Mouse (Mus musculus) midbrain, postnatal 0 days (tissue): ENCODE data around the gene Tnfrsf12a. TPM values are rescaled to one million over a fixed set of nuclear protein-coding genes. Genes with fewer than 3 reads are reported as not detected.
A peak's percentile ranks its signal among the peaks of the same experiment; 100 is the strongest.

ENCODE experiments used
- ATAC-seq: fragments of 200-750 bp; cut with Nextera tagmentation; 2 replicates; pipeline ENCODE4 v1.8.0; 2017; ENCODE audit warnings: moderate number of reproducible peaks, mild to moderate bottlenecking, moderate TSS enrichment, moderate library complexity; ENCODE audit not compliant: low FRiP score
- DNase-seq: peaks from one replicate; pipeline ENCODE4 v3.0.0-alpha.2; 2015; ENCODE audit warnings: low spot score
- H3K27ac ChIP-seq: fragments of 300-500 bp; sonication (generic); 2 replicates; pipeline ENCODE4 v1.5.1; 2014; ENCODE audit warnings: low read depth, mild to moderate bottlenecking, low read length, mixed read lengths
- H3K27me3 ChIP-seq: fragments of 300-500 bp; sonication (generic); 2 replicates; pipeline ENCODE4 v1.6.1; 2014; ENCODE audit warnings: low read length, control low read depth, mixed read lengths; ENCODE audit not compliant: insufficient read depth
- H3K36me3 ChIP-seq: fragments of 300-500 bp; sonication (generic); 2 replicates; pipeline ENCODE4 v1.6.1; 2014; ENCODE audit warnings: low read length, control low read depth, mixed read lengths; ENCODE audit not compliant: insufficient read depth
- H3K4me1 ChIP-seq: fragments of 300-500 bp; sonication (generic); 2 replicates; pipeline ENCODE4 v1.6.1; 2014; ENCODE audit warnings: mild to moderate bottlenecking, control low read depth, antibody characterized with exemption, low read length, mixed read lengths; ENCODE audit not compliant: insufficient read depth
- H3K4me2 ChIP-seq: fragments of 300-500 bp; sonication (generic); 2 replicates; pipeline ENCODE4 v1.6.1; 2014; ENCODE audit warnings: low read depth, mild to moderate bottlenecking, low read length, mixed read lengths; ENCODE audit not compliant: poor library complexity, severe bottlenecking
- H3K4me3 ChIP-seq: fragments of 300-500 bp; sonication (generic); 2 replicates; pipeline ENCODE4 v1.5.1; 2014; ENCODE audit warnings: low read depth, mild to moderate bottlenecking, low read length, moderate library complexity
- H3K9ac ChIP-seq: fragments of 300-500 bp; sonication (generic); replicated peaks from 2 replicates; pipeline ENCODE4 v1.6.1; 2014; ENCODE audit warnings: mild to moderate bottlenecking, low read length, moderate library complexity, mixed read lengths; ENCODE audit not compliant: poor library complexity, severe bottlenecking
- H3K9me3 ChIP-seq: fragments of 300-500 bp; sonication (generic); 2 replicates; pipeline ENCODE4 v1.6.1; 2016; ENCODE audit warnings: low read length, control low read depth
- CTCF ChIP-seq: IDR thresholded peaks from 2 replicates; pipeline ENCODE4 v1.5.1; 2016; ENCODE audit warnings: antibody characterized with exemption, mild to moderate bottlenecking
- WGBS: fragments of 180-500 bp; shearing (Covaris S2); extraction: QIAGEN DNeasy Blood & Tissue Kit; methylation state at CpG from one replicate; pipeline ENCODE4 v1.1.7; 2014; 5-methylcytosine and 5-hydroxymethylcytosine counted together
- polyA plus RNA-seq: library from polyadenylated mRNA; unstranded; fragments of >200 nt; fragmentation: Nextera tagmentation; extraction: Ambion mirVana; gene quantifications from 2 replicates; pipeline ENCODE4 v1.2.1, GENCODE M21; 2015
- total RNA-seq: library from RNA; depleted of rRNA; stranded (reverse); fragments of >200 nt; gene quantifications from 2 replicates; pipeline ENCODE4 v1.2.3, GENCODE M21; 2014

The Tnfrsf12a gene
- total and polyA plus RNA-seq, 2 experiments from 2014 or later = 3.3 to 3.9 TPM

DNA sequence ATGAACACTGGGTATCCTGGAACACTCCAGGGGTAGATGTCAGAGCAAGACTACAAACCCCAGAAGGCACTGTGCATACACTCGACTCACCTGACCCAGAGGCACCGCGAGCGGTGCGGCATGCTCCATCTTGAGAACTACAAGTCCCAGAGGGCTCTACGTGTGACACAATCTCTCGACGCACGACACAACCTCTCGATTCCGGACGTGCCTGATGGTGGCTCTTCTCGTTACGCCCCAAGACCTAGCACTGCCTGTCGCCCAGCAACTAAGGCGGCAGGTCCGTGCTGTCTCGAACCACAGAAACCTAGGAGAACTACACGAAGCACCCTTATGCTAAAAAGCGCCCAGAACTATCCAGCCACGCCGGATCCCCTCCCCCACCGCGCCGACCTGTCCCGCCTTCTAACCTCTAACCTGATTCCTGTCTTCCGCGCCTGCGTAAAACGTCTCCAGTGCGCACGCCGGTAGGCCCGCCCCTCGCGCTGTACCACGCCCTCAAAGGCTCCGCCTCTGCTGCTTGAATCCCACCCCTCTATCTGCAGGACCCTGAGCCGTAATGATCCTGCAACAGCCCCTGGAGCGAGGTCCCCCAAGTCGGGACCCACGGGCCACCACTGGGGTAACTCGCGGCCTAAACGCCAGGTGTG, 3.7 kb downstream of the Tnfrsf12a start, which contains the start of the genes Hcfc1r1 and Thoc6:
Hcfc1r1 (plus strand) TSS at position 173 of the 650 bp plus-strand sequence.
Thoc6 (minus strand) TSS at position 459 of the 650 bp plus-strand sequence.
- Histone ChIP-seq H3K4me3 (peak within 1 kb of the TSS; percentile 59), H3K36me3 (peaks cover 12% of the 10 kb centered on the region), H3K9ac (peak within 1 kb of the TSS; percentile 69), H3K4me1 (peaks cover 16% of the 10 kb centered on the region), H3K4me2 (peak within 1 kb of the TSS; percentile 79), H3K27ac (peak within 1 kb of the TSS; percentile 72), H3K27me3 (peaks cover 2% of the 10 kb centered on the region; the same call in 1 of the 2 replicates), H3K9me3 (no peaks in the 10 kb centered on the region)
- DNase-seq (peak; percentile 98), ATAC-seq (peak; percentile 94)
- under 1% methylated on average over 44 of the region's 45 CpGs for WGBS
- no peak; the same call in 1 of the 2 replicates for TF ChIP-seq CTCF

GRCm38 (mm10) chr17:23672761-23673160, 4.5 kb downstream of the Tnfrsf12a start:
- WGBS = 59% methylated on average over 3 of the region's 3 CpGs
- H3K4me2 ChIP-seq = peak overlapping the region; percentile 79
- H3K36me3 ChIP-seq = peaks cover 15% of the 10 kb centered on the region
- H3K4me3 ChIP-seq = peak overlapping the region; percentile 59
- H3K4me1 ChIP-seq = peaks cover 16% of the 10 kb centered on the region
- H3K9me3 ChIP-seq = no peaks in the 10 kb centered on the region
- H3K27me3 ChIP-seq = no peaks in the 10 kb centered on the region; the same call in 1 of the 2 replicates
- no peak overlapping the region for H3K9ac ChIP-seq
- DNase-seq (no peak), ATAC-seq (no peak)
- TF ChIP-seq CTCF = no peak
- H3K27ac ChIP-seq = no peak overlapping the region

DNA sequence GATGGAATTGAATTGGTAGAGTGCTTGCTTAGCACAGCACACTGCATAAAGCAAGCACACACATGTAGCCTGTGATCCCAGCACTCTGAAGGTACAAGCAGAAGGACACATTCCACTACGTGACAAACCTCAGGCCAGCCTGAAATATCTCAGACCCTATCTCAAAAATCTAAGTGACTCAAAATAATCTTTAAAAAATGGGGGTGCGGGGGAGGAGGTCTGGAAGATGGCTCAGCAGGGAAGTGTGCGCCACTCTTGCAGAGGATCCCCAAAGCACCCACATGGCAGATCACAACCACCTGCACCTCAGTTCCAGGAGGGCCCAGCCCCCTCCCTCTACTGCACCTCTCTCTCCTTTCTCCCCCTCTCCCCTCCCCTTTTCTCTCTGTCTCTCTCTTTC, 5.7 kb downstream of the Tnfrsf12a start:
- DNase-seq (no peak), ATAC-seq (no peak)
- H3K27me3 ChIP-seq = no peaks in the 10 kb centered on the region; the same call in 1 of the 2 replicates
- 92% methylated on average over 3 of the region's 3 CpGs for WGBS
- H3K9ac ChIP-seq = no peak overlapping the region
- peaks cover 27% of the 10 kb centered on the region for H3K36me3 ChIP-seq
- no peaks in the 10 kb centered on the region for H3K9me3 ChIP-seq
- H3K27ac ChIP-seq = no peak overlapping the region
- no peak overlapping the region for H3K4me3 ChIP-seq
- H3K4me1 ChIP-seq = peaks cover 12% of the 10 kb centered on the region
- H3K4me2 ChIP-seq = no peak overlapping the region
- TF ChIP-seq CTCF = no peak

GRCm38 (mm10) chr17:23670516-23671074, 6.7 kb downstream of the Tnfrsf12a start:
- Histone ChIP-seq H3K9me3 (no peaks in the 10 kb centered on the region), H3K4me3 (no peak overlapping the region), H3K27me3 (no peaks in the 10 kb centered on the region; the same call in 1 of the 2 replicates), H3K4me1 (peaks cover 12% of the 10 kb centered on the region; the same call in 1 of the 2 replicates), H3K9ac (no peak overlapping the region), H3K4me2 (no peak overlapping the region), H3K36me3 (peaks cover 28% of the 10 kb centered on the region), H3K27ac (no peak overlapping the region)
- TF ChIP-seq CTCF = no peak; the same call in 1 of the 2 replicates
- DNase-seq (no peak), ATAC-seq (no peak)
- WGBS = 94% methylated on average over 7 of the region's 7 CpGs

GRCm38 (mm10) chr17:23665511-23665910, 11.8 kb downstream of the Tnfrsf12a start:
- ATAC-seq (no peak), DNase-seq (no peak)
- H3K27me3 ChIP-seq = peaks cover 19% of the 10 kb centered on the region
- no peaks in the 10 kb centered on the region for H3K4me1 ChIP-seq
- H3K4me3 ChIP-seq = no peak overlapping the region
- H3K9me3 ChIP-seq = no peaks in the 10 kb centered on the region
- H3K9ac ChIP-seq = no peak overlapping the region
- no peak overlapping the region for H3K4me2 ChIP-seq
- no peak overlapping the region for H3K27ac ChIP-seq
- H3K36me3 ChIP-seq = peaks cover 28% of the 10 kb centered on the region
- 82% methylated on average over 14 of the region's 14 CpGs for WGBS
- no peak for TF ChIP-seq CTCF

GRCm38 (mm10) chr17:23664556-23665021, 12.7 kb downstream of the Tnfrsf12a start:
- Histone ChIP-seq H3K9ac (no peak overlapping the region), H3K4me2 (no peak overlapping the region), H3K9me3 (no peaks in the 10 kb centered on the region), H3K36me3 (peaks cover 24% of the 10 kb centered on the region), H3K4me1 (no peaks in the 10 kb centered on the region), H3K4me3 (no peak overlapping the region), H3K27ac (no peak overlapping the region), H3K27me3 (peaks cover 28% of the 10 kb centered on the region)
- ATAC-seq (peak; percentile 24), DNase-seq (peak; percentile 71)
- 18% methylated on average over 5 of the region's 5 CpGs for WGBS
- peak; percentile 86 for TF ChIP-seq CTCF
